11 mouse cellular contexts compared by ENCODE assay signal in genomic region chr17:43395400-43396258, GRCm38 (mm10). TPM values are rescaled to one million over a fixed set of nuclear protein-coding genes. Genes with fewer than 3 reads are reported as not detected.
DNase-seq lines count a peak whose midpoint lies in the region; ATAC-seq and TF ChIP-seq lines count a peak whose summit lies in the region.
"Had no signal": no experiment of that assay in that cellular context is flagged by ENCODE, and none has a peak within 500 bp of the region (broad histone marks: within the 10 kb centered on the region; RNA-seq: fewer than 3 reads in every experiment).

No protein-coding gene starts in this region.

- TF ChIP-seq EP300 in lung, postnatal 0 days (IDR thresholded peaks at IDR 0.05): peak; percentile 94

- no peak overlapping the region for H3K27ac ChIP-seq in liver, embryonic 11.5 days (ENCODE audit: low read depth, low read length)
- H3K27ac ChIP-seq in lung, postnatal 0 days (ENCODE audit: low read length): peak overlapping the region; percentile 27; the same call in 1 of the 2 replicates
- H3K27ac ChIP-seq: hindbrain, embryonic 15.5 days had no signal

- peak overlapping the region; percentile 32 for H3K4me3 ChIP-seq in lung, adult 2 months (replicated peaks; ENCODE audit: extremely low read depth, low read depth, low read length)
- H3K4me3 ChIP-seq in liver, embryonic 11.5 days (ENCODE audit: low read depth, low read length): no peak overlapping the region
- no peak overlapping the region for H3K4me3 ChIP-seq in lung, postnatal 0 days (ENCODE audit: low read depth, low read length)
- H3K4me3 ChIP-seq: hindbrain, embryonic 15.5 days had no signal

- H3K9me3 ChIP-seq in liver, embryonic 11.5 days (ENCODE audit: control insufficient read depth, low read length): no peaks in the 10 kb centered on the region
- no peaks in the 10 kb centered on the region for H3K9me3 ChIP-seq in lung, postnatal 0 days (ENCODE audit: low read length)
- H3K9me3 ChIP-seq: hindbrain, embryonic 15.5 days had no signal

- no peaks in the 10 kb centered on the region for H3K36me3 ChIP-seq in liver, embryonic 11.5 days (ENCODE audit: control insufficient read depth, insufficient read depth, low read length)
- H3K36me3 ChIP-seq in lung, postnatal 0 days (ENCODE audit: insufficient read depth, low read length): no peaks in the 10 kb centered on the region
- H3K36me3 ChIP-seq: hindbrain, embryonic 15.5 days had no signal

- no peak for TF ChIP-seq CTCF in lung, adult 2 months (IDR thresholded peaks at IDR 0.05; ENCODE audit: insufficient read depth, low read length)
- no peak for TF ChIP-seq CTCF in lung, postnatal 0 days (IDR thresholded peaks at IDR 0.05)

- no peaks in the 10 kb centered on the region for H3K27me3 ChIP-seq in liver, embryonic 11.5 days (replicated peaks; ENCODE audit: control insufficient read depth, insufficient read depth, low read length)
- no peaks in the 10 kb centered on the region for H3K27me3 ChIP-seq in lung, postnatal 0 days (replicated peaks; ENCODE audit: insufficient read depth, low read length)
- H3K27me3 ChIP-seq: hindbrain, embryonic 15.5 days had no signal

- peaks cover 14% of the 10 kb centered on the region for H3K4me1 ChIP-seq in lung, adult 2 months (ENCODE audit: control insufficient read depth, insufficient read depth, low read length)
- H3K4me1 ChIP-seq in liver, embryonic 11.5 days (replicated peaks; ENCODE audit: control insufficient read depth, insufficient read depth, low read length): peaks cover 5% of the 10 kb centered on the region; the same call in 1 of the 2 replicates
- H3K4me1 ChIP-seq in lung, postnatal 0 days (ENCODE audit: insufficient read depth, low read depth, low read length): peaks cover 7% of the 10 kb centered on the region; the same call in 1 of the 2 replicates
- H3K4me1 ChIP-seq: hindbrain, embryonic 15.5 days had no signal

- no peak for DNase-seq in lung, adult 2 months
- no peak for DNase-seq in lung, postnatal 4 days
- no peak for DNase-seq in liver, embryonic 11.5 days (ENCODE audit: low spot score)
- peak; percentile 73 for DNase-seq in lung, postnatal 0 days (ENCODE audit: low spot score)
- DNase-seq in neural tube, embryonic 10.5 days (ENCODE audit: extremely low spot score, low spot score): no peak
- no peak for DNase-seq in thymus, adult 18-20 months
- no peak for DNase-seq in cerebellum, postnatal 10 days
- DNase-seq: cerebellum, adult 18-20 months; kidney, adult 2 months; thymus, adult 2 months had no signal

- WGBS in lung, adult 2 months: 35% methylated on average over 12 of the region's 12 CpGs
- WGBS in liver, embryonic 11.5 days: 41% methylated on average over 12 of the region's 12 CpGs
- 42% methylated on average over 12 of the region's 12 CpGs for WGBS in lung, postnatal 0 days

- no peak overlapping the region for H3K9ac ChIP-seq in liver, embryonic 11.5 days (ENCODE audit: low read depth, low read length)
- H3K9ac ChIP-seq in lung, postnatal 0 days (replicated peaks; ENCODE audit: low read depth): no peak overlapping the region
- H3K9ac ChIP-seq: hindbrain, embryonic 15.5 days had no signal

- no peak for TF ChIP-seq POLR2A in lung, adult 2 months (IDR thresholded peaks at IDR 0.05; ENCODE audit: borderline replicate concordance, extremely low read depth, low read depth, low read length)

- H3K4me2 ChIP-seq in liver, embryonic 11.5 days: peak overlapping the region; percentile 9; the same call in 1 of the 2 replicates
- no peak overlapping the region for H3K4me2 ChIP-seq in lung, postnatal 0 days (replicated peaks; ENCODE audit: low read depth, low read length)
- H3K4me2 ChIP-seq: hindbrain, embryonic 15.5 days had no signal

- ATAC-seq in liver, embryonic 11.5 days (replicated peaks; ENCODE audit: low FRiP score): peak; percentile 82
- peak; percentile 84 for ATAC-seq in lung, postnatal 0 days

RNA-seq across cellular contexts. Expression of gene Adgrf5, which starts 35.4 kb away (rescaled TPM):
- 242 and 327 TPM in 2 replicates for polyA plus RNA-seq in lung, adult 2 months (2012; rRNA removed)
- 9.3 and 9.4 TPM in 2 replicates for polyA plus RNA-seq in liver, embryonic 11.5 days (2014; fragmentation: Nextera tagmentation; extraction: Ambion mirVana)
- polyA plus RNA-seq in lung, postnatal 0 days (2015; fragmentation: Nextera tagmentation; extraction: Ambion mirVana): 51.1 and 68.6 TPM in 2 replicates
